Mouse (Mus musculus) kidney, adult 9 months (tissue): Measurements from ENCODE around the gene 1700023F06Rik.

Experiments
- DNase-seq: peaks from one replicate; pipeline ENCODE4 v3.0.0; 2022

The 1700023F06Rik gene

DNA sequence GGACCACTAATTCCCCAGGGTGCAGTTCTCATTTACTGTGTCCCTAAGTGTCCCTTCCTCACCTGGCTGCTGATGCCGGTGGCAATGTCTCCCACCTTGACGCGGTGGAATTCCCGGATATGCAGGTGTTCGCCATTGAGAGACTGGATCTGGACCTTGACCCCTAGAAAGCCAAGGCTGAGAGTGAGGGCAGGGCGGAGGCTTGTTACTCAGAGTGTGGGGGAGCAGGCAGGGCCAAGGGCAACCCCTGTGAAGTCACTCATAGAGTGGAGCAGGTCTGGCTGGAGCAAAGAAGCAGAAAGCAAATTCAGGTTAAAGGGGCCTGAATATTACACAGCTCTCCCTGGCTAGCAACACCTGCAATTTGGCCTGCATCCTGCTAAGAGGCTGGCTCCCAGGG is 13.1 kb upstream of the 1700023F06Rik start:
- peak; percentile 58 for DNase-seq

- DNase-seq = peak; percentile 65
These were observed 11.6 kb upstream of the 1700023F06Rik start for GRCm38 (mm10) chr11:103219995-103220394.

DNA sequence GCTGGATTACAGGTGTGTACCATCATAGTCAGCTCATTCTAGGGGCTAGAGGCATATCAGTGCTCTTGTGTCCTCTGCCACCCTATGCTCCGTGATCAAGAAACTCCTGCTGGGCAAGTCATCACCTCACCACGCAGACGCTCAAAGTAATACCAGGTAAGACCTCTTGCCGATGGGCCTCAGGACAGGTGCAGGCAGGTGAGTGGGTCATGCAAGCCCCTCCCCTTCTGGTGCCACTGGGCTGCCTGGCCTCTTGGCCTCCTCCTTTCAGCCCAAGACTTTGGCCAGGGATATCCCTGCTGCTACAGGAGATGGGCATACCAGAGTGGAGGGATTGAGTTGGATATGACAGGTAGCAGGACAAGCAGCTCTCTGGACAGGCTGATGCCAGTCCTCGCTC is 10.9 kb upstream of the 1700023F06Rik start:
- no peak for DNase-seq

- no peak for DNase-seq
These were observed 10.2 kb upstream of the 1700023F06Rik start for GRCm38 (mm10) chr11:103218517-103218901.

- DNase-seq = peak; percentile 43
These were observed 9.6 kb upstream of the 1700023F06Rik start, which contains the start of gene Spata32 for GRCm38 (mm10) chr11:103217790-103218516. Spata32 (minus strand) TSS chr11:103218432.

- DNase-seq = no peak
These were observed 7.0 kb upstream of the 1700023F06Rik start for GRCm38 (mm10) chr11:103215355-103215754.

DNA sequence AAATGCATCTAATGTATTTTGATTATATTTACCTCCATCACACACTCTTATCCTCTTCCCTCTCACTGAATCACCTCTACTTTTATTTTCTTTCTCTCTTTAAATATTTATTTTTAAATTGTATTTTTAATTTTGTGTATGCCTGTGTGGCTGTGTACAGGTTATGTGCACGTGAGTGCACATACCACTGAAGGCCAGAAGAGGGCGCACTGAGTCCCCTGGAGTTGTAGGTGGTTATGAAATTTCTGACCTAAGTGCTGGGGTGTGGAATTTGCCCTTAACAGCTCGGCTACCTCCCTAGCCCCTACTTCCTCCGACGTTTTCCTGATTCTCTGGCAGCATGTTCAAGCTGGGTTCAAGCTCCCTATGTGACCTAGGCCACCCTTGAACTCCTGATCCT is 5.4 kb upstream of the 1700023F06Rik start:
- DNase-seq = no peak

GRCm38 (mm10) chr11:103210291-103210690 is 1.9 kb upstream of the 1700023F06Rik start:
- DNase-seq = no peak

GRCm38 (mm10) chr11:103206203-103206602 is 2.2 kb downstream of the 1700023F06Rik start:
- DNase-seq = no peak

DNA sequence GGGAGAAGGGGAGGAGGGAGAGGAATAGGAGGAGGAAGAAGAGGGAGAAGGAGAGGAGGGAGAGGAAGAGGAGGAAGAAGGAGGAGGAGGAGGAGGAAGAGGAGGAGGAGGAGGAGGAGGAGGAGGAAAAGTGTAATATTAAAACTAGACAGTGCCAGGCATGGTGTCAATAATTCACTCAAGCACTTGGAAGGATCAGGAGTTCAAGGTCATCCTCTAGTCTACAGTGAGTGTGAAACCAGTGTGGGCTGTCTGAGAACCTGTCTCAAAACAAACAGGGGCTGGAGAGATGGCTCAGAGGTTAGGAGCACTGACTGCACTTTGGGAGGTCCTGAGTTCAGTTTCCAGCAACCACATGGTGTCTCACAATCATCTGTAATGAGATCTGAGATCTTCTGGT is 6.0 kb downstream of the 1700023F06Rik start:
- DNase-seq = peak; percentile 54

DNA sequence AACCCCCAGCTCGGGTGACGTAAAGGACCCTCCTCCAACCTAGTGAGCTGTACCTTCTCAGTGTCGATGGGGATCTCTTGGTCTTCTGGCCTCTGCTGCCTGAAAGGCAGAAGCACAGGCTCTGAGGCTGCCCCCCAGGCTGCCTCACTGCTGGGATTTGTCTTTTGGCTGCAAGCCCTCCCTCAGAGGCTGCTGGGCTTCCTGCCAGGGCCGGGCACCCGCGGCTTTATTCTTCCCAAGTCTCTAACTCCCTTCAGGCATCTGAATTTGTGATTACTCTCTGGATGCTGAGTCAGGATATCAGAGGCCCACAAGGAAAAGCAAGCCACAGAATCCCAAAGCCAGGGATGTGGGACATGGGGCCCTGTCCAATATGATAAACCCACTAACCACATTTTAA is 6.7 kb downstream of the 1700023F06Rik start:
- peak; percentile 62 for DNase-seq

- DNase-seq = no peak
These were observed 9.2 kb downstream of the 1700023F06Rik start for GRCm38 (mm10) chr11:103198911-103199803.

- no peak for DNase-seq
These were observed 10.0 kb downstream of the 1700023F06Rik start for GRCm38 (mm10) chr11:103198339-103198738.

- no peak for DNase-seq
These were observed 11.0 kb downstream of the 1700023F06Rik start for GRCm38 (mm10) chr11:103197340-103197739.

GRCm38 (mm10) chr11:103195656-103196055 is 12.7 kb downstream of the 1700023F06Rik start:
- no peak for DNase-seq

DNA sequence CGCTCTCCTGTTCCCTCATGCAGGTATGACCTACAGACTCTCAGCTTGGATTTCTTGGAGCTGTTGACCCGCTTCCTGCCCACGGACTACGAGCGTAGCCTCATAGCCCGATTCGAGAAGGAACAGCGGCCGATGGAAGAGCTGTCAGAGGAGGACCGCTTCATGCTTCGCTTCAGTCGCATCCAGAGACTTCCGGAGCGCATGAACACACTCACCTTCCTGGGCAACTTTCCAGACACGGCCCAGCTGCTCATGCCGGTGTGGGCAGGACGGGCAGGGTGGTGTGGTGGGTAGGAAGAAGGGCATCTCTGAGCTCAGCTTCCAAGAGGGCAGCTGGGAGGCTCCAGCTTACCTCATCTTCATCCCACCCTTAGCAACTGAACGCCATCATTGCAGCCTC is 13.1 kb downstream of the 1700023F06Rik start:
- DNase-seq = no peak

DNA sequence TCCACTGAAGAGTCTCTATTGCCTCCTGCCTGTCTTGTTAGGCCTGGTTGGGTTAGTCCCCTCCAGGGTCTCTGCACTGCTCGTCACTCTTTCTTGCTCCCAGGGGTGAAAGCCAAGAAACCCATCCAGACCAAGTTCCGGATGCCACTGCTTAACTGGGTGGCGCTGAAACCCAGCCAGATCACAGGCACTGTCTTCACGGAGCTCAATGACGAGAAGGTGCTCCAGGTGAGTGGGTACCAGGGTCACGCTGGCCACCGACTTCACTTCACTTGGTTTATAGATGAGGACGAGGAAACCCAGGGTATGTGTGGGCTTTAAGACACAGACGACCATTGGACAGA is 14.6 kb downstream of the 1700023F06Rik start:
- DNase-seq = no peak

DNA sequence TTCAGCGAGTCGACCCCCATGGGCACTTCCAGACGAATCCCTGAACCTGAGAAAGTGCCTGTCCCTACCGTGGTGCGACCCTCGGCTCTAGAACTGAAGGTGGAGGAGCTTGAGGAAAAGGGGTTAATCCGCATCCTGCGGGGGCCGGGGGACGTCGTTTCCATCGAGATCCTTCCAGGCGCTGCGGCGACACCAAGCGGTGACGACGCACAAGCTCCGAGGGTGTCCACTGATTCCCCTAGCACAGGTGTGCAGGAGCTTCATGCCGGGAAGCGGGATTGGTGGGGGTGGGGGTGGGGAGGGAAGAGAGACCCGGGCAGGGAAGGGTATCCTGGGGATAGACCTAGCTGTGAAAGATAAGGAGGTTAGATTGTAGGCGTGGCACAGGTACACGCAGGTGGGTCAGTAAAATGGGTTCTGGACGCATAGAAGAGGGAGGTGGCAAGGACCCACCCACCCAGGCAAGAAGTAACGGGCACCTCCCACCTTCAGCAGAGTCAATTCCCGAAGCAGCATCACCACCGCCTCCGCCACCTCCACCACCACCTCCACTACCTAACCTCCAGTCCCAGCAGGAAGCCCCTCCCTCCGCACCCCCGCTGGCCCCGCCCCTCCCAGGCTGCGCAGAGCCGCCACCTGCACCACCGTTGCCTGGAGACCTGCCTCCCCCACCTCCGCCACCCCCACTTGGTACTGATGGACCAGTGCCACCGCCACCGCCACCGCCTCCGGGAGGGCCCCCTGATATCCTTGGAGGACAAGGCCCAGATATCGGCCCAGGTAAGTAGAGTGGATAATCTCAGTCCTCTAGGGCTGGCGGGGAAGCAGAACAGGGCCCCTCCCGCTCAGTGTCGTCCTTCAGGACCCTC is 15.2 kb downstream of the 1700023F06Rik start:
- no peak for DNase-seq

- no peak for DNase-seq
These were observed 16.0 kb downstream of the 1700023F06Rik start for GRCm38 (mm10) chr11:103192230-103192955.

DNA sequence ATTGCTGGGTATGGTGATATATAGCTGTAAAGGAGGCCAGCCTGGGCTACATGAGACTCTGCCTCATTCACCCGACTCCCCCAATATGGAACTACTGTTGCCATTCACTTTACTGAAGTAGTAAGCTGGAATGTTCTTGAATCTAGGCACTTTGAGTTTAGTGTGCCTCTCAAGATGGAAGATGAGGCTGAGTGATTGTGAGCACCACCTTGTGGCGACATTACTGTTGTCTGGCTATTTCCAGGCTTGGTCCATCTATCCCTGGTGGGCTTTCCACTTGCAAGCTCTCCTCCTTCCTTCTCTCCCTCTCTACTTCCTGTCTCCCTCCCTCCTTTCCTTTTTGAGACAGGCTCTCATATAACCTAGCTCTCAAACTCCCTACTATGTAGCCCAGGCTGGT is 23.5 kb downstream of the 1700023F06Rik start:
- DNase-seq = peak; percentile 70

DNA sequence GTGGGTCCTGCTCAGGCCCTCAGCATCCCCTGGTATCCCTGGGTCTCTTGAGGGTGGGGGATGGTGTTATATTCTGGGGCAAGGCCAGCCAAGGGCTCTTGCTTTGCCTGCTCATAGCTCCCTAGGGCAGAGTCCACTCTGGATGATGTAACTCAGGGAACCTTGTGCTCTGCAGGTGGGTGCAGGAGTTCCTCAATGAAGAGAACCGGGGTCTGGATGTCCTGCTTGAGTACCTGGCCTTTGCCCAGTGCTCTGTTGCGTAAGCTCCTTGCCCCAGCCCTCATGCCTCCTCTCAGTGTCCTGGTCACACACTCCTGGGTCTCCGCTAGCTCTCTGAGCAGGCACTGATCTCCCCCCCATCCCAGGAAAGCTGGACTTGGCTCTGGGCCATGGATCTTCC is 26.4 kb downstream of the 1700023F06Rik start:
- DNase-seq = peak; percentile 96

DNA sequence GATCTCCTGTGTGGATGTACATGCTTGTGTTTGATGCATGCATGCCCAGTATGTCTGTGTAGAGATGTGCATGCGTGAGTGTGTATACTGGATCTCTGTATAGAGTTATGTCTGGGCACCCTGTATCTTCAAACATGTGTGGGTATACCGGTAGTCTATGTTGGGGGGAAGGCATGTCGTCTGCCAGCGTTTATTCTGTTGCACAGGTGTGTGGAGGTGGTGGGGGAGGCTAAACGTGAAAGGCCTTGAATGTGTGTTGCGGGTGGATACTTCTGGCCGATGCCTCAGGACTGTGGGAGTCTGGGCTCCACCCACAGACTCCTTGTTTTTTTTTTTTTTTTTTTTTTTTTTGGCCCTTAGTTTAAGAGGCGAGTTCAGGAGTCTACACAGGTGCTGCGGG is 27.0 kb downstream of the 1700023F06Rik start:
- DNase-seq = no peak
